15 mouse cellular contexts compared by ENCODE assay signal in genomic region chr8:93332703-93333102, GRCm38 (mm10). TPM values are rescaled to one million over a fixed set of nuclear protein-coding genes. Genes with fewer than 3 reads are reported as not detected.
DNase-seq lines count a peak whose midpoint lies in the region; ATAC-seq and TF ChIP-seq lines count a peak whose summit lies in the region.
"Had no signal": no experiment of that assay in that cellular context is flagged by ENCODE, and none has a peak within 500 bp of the region (broad histone marks: within the 10 kb centered on the region; RNA-seq: fewer than 3 reads in every experiment).

No protein-coding gene starts in this region.

- WGBS in intestine, postnatal 0 days: 24% methylated on average over 1 of the region's 1 CpGs
- 91% methylated on average over 1 of the region's 1 CpGs for WGBS in forebrain, embryonic 16.5 days
- WGBS in limb, embryonic 10.5 days: 79% methylated on average over 1 of the region's 1 CpGs

- no peaks in the 10 kb centered on the region for H3K9me3 ChIP-seq in intestine, postnatal 0 days (ENCODE audit: control insufficient read depth)
- H3K9me3 ChIP-seq in forebrain, embryonic 16.5 days (ENCODE audit: control insufficient read depth, low read length): no peaks in the 10 kb centered on the region
- H3K9me3 ChIP-seq in limb, embryonic 10.5 days (replicated peaks): no peaks in the 10 kb centered on the region
- H3K9me3 ChIP-seq: embryonic facial prominence, embryonic 15.5 days had no signal

- no peaks in the 10 kb centered on the region for H3K4me1 ChIP-seq in intestine, postnatal 0 days (replicated peaks; ENCODE audit: control insufficient read depth, insufficient read depth, low read length)
- H3K4me1 ChIP-seq in forebrain, embryonic 16.5 days (replicated peaks; ENCODE audit: control insufficient read depth, insufficient read depth, low read length): no peaks in the 10 kb centered on the region
- no peaks in the 10 kb centered on the region for H3K4me1 ChIP-seq in limb, embryonic 10.5 days
- H3K4me1 ChIP-seq: embryonic facial prominence, embryonic 15.5 days had no signal

- no peak overlapping the region for H3K4me2 ChIP-seq in intestine, postnatal 0 days (replicated peaks; ENCODE audit: low read depth)
- H3K4me2 ChIP-seq in forebrain, embryonic 16.5 days (ENCODE audit: low read length): no peak overlapping the region
- H3K4me2 ChIP-seq: embryonic facial prominence, embryonic 15.5 days had no signal

- no peak for TF ChIP-seq CTCF in intestine, postnatal 0 days (IDR thresholded peaks at IDR 0.05; ENCODE audit: low read depth)

- H3K9ac ChIP-seq in intestine, postnatal 0 days (ENCODE audit: low read depth, low read length): no peak overlapping the region
- H3K9ac ChIP-seq in forebrain, embryonic 16.5 days (replicated peaks; ENCODE audit: low read depth, low read length): no peak overlapping the region
- H3K9ac ChIP-seq: embryonic facial prominence, embryonic 15.5 days had no signal

- ATAC-seq in intestine, postnatal 0 days: peak; percentile 95
- ATAC-seq in forebrain, embryonic 16.5 days: no peak

- H3K27ac ChIP-seq in intestine, postnatal 0 days (ENCODE audit: low read depth, low read length): no peak overlapping the region
- H3K27ac ChIP-seq in forebrain, embryonic 16.5 days (ENCODE audit: low read length): no peak overlapping the region
- H3K27ac ChIP-seq in limb, embryonic 10.5 days: no peak overlapping the region
- H3K27ac ChIP-seq: embryonic facial prominence, embryonic 15.5 days had no signal

- H3K36me3 ChIP-seq in intestine, postnatal 0 days (ENCODE audit: control insufficient read depth, insufficient read depth): no peaks in the 10 kb centered on the region
- no peaks in the 10 kb centered on the region for H3K36me3 ChIP-seq in forebrain, embryonic 16.5 days (ENCODE audit: control insufficient read depth, insufficient read depth)
- H3K36me3 ChIP-seq in limb, embryonic 10.5 days: no peaks in the 10 kb centered on the region
- H3K36me3 ChIP-seq: embryonic facial prominence, embryonic 15.5 days had no signal

- H3K4me3 ChIP-seq in intestine, postnatal 0 days (ENCODE audit: low read depth, low read length): no peak overlapping the region
- H3K4me3 ChIP-seq in forebrain, embryonic 16.5 days (replicated peaks; ENCODE audit: low read length): no peak overlapping the region
- no peak overlapping the region for H3K4me3 ChIP-seq in limb, embryonic 10.5 days
- H3K4me3 ChIP-seq: embryonic facial prominence, embryonic 15.5 days had no signal

- DNase-seq in heart, adult 11 months: peak; percentile 87
- no peak for DNase-seq in heart, adult 8-10 months (ENCODE audit: low spot score)
- peak; percentile 59 for DNase-seq in NIH3T3 (ENCODE audit: low read depth)
- DNase-seq in lung, postnatal 36 days: peak; percentile 72
- DNase-seq in T-cell, adult 2 months (ENCODE audit: low spot score): no peak
- no peak for DNase-seq in limb, embryonic 10.5 days (ENCODE audit: low spot score)
- DNase-seq: B cell, adult 2 months; cerebellum, postnatal 10 days had no signal

- H3K27me3 ChIP-seq in intestine, postnatal 0 days (replicated peaks; ENCODE audit: control insufficient read depth, insufficient read depth, low read length): no peaks in the 10 kb centered on the region
- H3K27me3 ChIP-seq in forebrain, embryonic 16.5 days (replicated peaks; ENCODE audit: control insufficient read depth, insufficient read depth, low read length): no peaks in the 10 kb centered on the region
- H3K27me3 ChIP-seq in limb, embryonic 10.5 days (ENCODE audit: low read depth, poor library complexity, severe bottlenecking): no peaks in the 10 kb centered on the region
- H3K27me3 ChIP-seq: embryonic facial prominence, embryonic 15.5 days had no signal

RNA-seq across cellular contexts. Expression of gene Ces1g, which starts 4.4 kb away (rescaled TPM):
- under 1 TPM in 1 of 4 experiments, not detected in 3; 0.19 TPM for total RNA-seq in heart, adult 8-10 months (2022)
- 0.16 TPM in 1 of 2 replicates, not detected in the other for polyA plus RNA-seq in intestine, postnatal 0 days (2015; fragmentation: Nextera tagmentation; extraction: Ambion mirVana)
- not detected in 2 replicates for polyA plus RNA-seq in forebrain, embryonic 16.5 days (2015; fragmentation: Nextera tagmentation; extraction: Ambion mirVana)
- polyA plus RNA-seq in limb, embryonic 10.5 days (2016; fragmentation: Nextera tagmentation; extraction: Ambion mirVana): not detected in 2 replicates
- total RNA-seq: granulocyte monocyte progenitor cell, adult 5-6 weeks; left cerebral cortex, postnatal 25 days had no signal
- polyA plus RNA-seq: embryonic facial prominence, embryonic 15.5 days; kidney, embryonic 16.5 days had no signal

RNA-seq across cellular contexts. Expression of gene Ces1h, which starts 46.8 kb away (rescaled TPM):
- total RNA-seq in heart, adult 8-10 months (2022): not detected
- polyA plus RNA-seq in intestine, postnatal 0 days (2015; fragmentation: Nextera tagmentation; extraction: Ambion mirVana): not detected in 2 replicates
- polyA plus RNA-seq in forebrain, embryonic 16.5 days (2015; fragmentation: Nextera tagmentation; extraction: Ambion mirVana): not detected in 2 replicates
- not detected in 2 replicates for polyA plus RNA-seq in limb, embryonic 10.5 days (2016; fragmentation: Nextera tagmentation; extraction: Ambion mirVana)
- total RNA-seq: granulocyte monocyte progenitor cell, adult 5-6 weeks; heart, postnatal 36 days; left cerebral cortex, postnatal 25 days had no signal
- polyA plus RNA-seq: kidney, embryonic 16.5 days had no signal

RNA-seq across cellular contexts. Expression of gene Ces1f, which starts 53.2 kb away (rescaled TPM):
- 1 to 10 TPM in 1 of 4 experiments, under 1 TPM in 3; 0.25 to 1.2 (median 0.57) TPM for total RNA-seq in heart, adult 8-10 months (2022)
- 0.59 and 0.71 TPM in 2 replicates for polyA plus RNA-seq in intestine, postnatal 0 days (2015; fragmentation: Nextera tagmentation; extraction: Ambion mirVana)
- polyA plus RNA-seq in forebrain, embryonic 16.5 days (2015; fragmentation: Nextera tagmentation; extraction: Ambion mirVana): not detected in 2 replicates
- polyA plus RNA-seq in limb, embryonic 10.5 days (2016; fragmentation: Nextera tagmentation; extraction: Ambion mirVana): not detected in 2 replicates
- total RNA-seq: granulocyte monocyte progenitor cell, adult 5-6 weeks; left cerebral cortex, postnatal 25 days had no signal
- polyA plus RNA-seq: embryonic facial prominence, embryonic 15.5 days had no signal

Comparison
In these comparisons a context has a peak if more than half of its experiments do, and no peak if none do; other contexts are left out.
1. DNase-seq: peak in heart, adult 11 months (single experiment), NIH3T3 (single experiment) and lung, postnatal 36 days (single experiment); none in heart, adult 8-10 months (single experiment), T-cell, adult 2 months (single experiment) and limb, embryonic 10.5 days (single experiment).